Mouse (Mus musculus) limb, embryonic 11.5 days (tissue): ENCODE results near the gene Fbxo21. TPM values are rescaled to one million over a fixed set of nuclear protein-coding genes. Genes with fewer than 3 reads are reported as not detected.

Experiments
- ATAC-seq: fragments of 200-750 bp; cut with Nextera tagmentation; 2 replicates; pipeline ENCODE4 v1.8.0; 2017; ENCODE audit warnings: low read depth; ENCODE audit not compliant: insufficient number of reproducible peaks, low FRiP score, low TSS enrichment
- DNase-seq: peaks from one replicate; pipeline ENCODE4 v3.0.0-alpha.2; 2015; ENCODE audit warnings: low spot score
- H3K27ac ChIP-seq: fragments of 300-500 bp; sonication (generic); replicated peaks from 2 replicates; pipeline ENCODE4 v1.5.1; 2014; ENCODE audit warnings: low read depth, mild to moderate bottlenecking, low read length
- H3K27me3 ChIP-seq: fragments of 300-500 bp; sonication (generic); 2 replicates; pipeline ENCODE4 v1.6.1; 2014; ENCODE audit warnings: mild to moderate bottlenecking, low read length, mixed read lengths; ENCODE audit not compliant: control insufficient read depth, insufficient read depth
- H3K36me3 ChIP-seq: fragments of 300-500 bp; sonication (generic); 2 replicates; pipeline ENCODE4 v1.6.1; 2014; ENCODE audit warnings: mild to moderate bottlenecking, low read length, moderate library complexity, mixed read lengths; ENCODE audit not compliant: control insufficient read depth, insufficient read depth
- H3K4me1 ChIP-seq: fragments of 300-500 bp; sonication (generic); 2 replicates; pipeline ENCODE4 v1.6.1; 2014; ENCODE audit warnings: low read length, mixed read lengths; ENCODE audit not compliant: control insufficient read depth, insufficient read depth
- H3K4me2 ChIP-seq: fragments of 300-500 bp; sonication (generic); 2 replicates; pipeline ENCODE4 v1.6.1; 2014; ENCODE audit warnings: low read depth, mild to moderate bottlenecking, moderate library complexity; ENCODE audit not compliant: severe bottlenecking
- H3K4me3 ChIP-seq: fragments of 300-500 bp; sonication (generic); 2 replicates; pipeline ENCODE4 v1.5.1; 2014; ENCODE audit warnings: low read depth, low read length
- H3K9ac ChIP-seq: fragments of 300-500 bp; sonication (generic); 2 replicates; pipeline ENCODE4 v1.6.1; 2014; ENCODE audit warnings: mild to moderate bottlenecking, low read length
- H3K9me3 ChIP-seq: fragments of 300-500 bp; sonication (generic); 2 replicates; pipeline ENCODE4 v1.6.1; 2016; ENCODE audit warnings: low read length; ENCODE audit not compliant: control insufficient read depth
- WGBS: fragments of 180-500 bp; shearing (Covaris S2); extraction: QIAGEN DNeasy Blood & Tissue Kit; methylation state at CpG from one replicate; pipeline ENCODE4 v1.1.7; 2014; 5-methylcytosine and 5-hydroxymethylcytosine counted together
- polyA plus RNA-seq: library from polyadenylated mRNA; unstranded; fragments of >200 nt; fragmentation: Nextera tagmentation; extraction: Ambion mirVana; gene quantifications from 2 replicates; pipeline ENCODE4 v1.2.1, GENCODE M21; 2014

Gene Fbxo21
- 74.6 and 84.4 TPM in 2 replicates for polyA plus RNA-seq

DNA sequence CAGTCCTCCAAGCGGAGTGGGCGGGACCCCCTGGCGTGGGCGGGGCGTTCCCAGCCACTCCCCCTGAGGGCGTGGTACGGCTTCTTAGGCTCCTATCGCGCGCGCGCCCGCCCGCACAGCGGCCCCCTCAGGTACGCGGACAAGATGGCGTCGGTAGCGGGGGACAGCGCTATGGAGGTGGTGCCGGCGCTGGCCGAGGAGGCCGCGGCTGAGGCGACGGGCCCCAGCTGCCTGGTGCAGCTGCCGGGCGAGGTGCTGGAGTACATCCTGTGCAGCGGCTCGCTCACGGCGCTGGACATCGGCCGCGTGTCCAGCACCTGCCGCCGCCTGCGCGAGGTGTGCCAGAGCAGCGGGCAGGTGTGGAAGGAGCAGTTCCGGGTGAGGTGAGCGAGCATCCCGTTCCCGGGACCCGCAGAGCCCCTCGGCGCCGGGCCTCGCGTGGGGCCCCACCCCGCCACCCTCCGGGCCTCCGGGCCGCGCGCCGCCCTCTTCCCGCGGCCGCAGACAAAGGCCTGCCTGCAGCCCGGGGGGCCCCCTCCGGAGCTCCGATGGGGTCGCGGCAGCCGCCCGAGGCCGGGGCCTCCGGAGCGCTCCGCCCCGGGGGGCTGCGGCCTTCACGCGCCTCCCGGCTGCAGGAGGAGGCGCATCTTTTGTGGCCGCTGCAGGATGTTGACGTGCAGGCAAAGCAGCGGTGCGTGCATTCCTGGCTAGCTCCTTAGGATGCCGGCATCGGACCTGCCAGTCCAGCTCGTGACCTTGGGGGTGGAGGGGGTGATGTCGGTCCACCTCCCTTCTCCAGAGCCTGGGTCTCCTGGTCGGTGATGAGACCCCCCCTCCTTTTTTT, at the start of gene Fbxo21:
Fbxo21 (plus strand) TSS at position 74 of the 844 bp plus-strand sequence.
- peak within 1 kb of the TSS; percentile 45; the same call in 1 of the 2 replicates for H3K27ac ChIP-seq
- H3K4me2 ChIP-seq: peak within 1 kb of the TSS; percentile 47
- no peaks in the 10 kb centered on the region for H3K4me1 ChIP-seq
- peak; percentile 90 for ATAC-seq
- H3K36me3 ChIP-seq: peaks cover 6% of the 10 kb centered on the region; the same call in 1 of the 2 replicates
- under 1% methylated on average over 75 of the region's 88 CpGs for WGBS
- peak within 1 kb of the TSS; percentile 81 for H3K4me3 ChIP-seq
- H3K27me3 ChIP-seq: no peaks in the 10 kb centered on the region
- no peaks in the 10 kb centered on the region for H3K9me3 ChIP-seq
- H3K9ac ChIP-seq: peak within 1 kb of the TSS; percentile 87
- DNase-seq: peak; percentile 99

GRCm38 (mm10) chr5:117928553-117928952, 48.0 kb upstream of the Fbxo21 start:
- no peaks in the 10 kb centered on the region for H3K9me3 ChIP-seq
- H3K36me3 ChIP-seq: no peaks in the 10 kb centered on the region
- H3K4me2 ChIP-seq: no peak overlapping the region
- H3K9ac ChIP-seq: no peak overlapping the region
- WGBS: 92% methylated on average over 2 of the region's 2 CpGs
- no peaks in the 10 kb centered on the region for H3K27me3 ChIP-seq
- DNase-seq (no peak), ATAC-seq (no peak)
- no peak overlapping the region for H3K27ac ChIP-seq
- no peaks in the 10 kb centered on the region for H3K4me1 ChIP-seq
- H3K4me3 ChIP-seq: no peak overlapping the region

DNA sequence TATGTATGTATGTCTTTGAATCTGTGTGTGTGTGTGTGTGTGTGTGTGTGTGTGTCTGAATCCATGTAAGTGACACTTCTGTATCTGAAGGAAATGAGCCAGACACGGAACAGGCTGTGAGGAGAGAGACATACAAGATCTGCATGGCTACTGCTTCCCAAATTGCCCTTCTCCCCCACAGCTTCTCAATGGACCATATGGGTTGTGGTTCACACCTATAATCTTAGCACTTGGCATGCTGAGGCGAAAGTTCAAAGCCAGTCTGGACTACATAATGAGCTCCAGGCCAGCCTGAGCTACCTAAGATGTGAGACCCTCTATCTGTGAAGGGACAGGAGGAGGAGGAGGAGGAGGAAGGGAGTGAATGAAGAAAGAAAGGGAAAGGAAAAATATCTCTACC, 44.3 kb upstream of the Fbxo21 start:
- H3K27me3 ChIP-seq: peaks cover 2% of the 10 kb centered on the region; the same call in 1 of the 2 replicates
- no peaks in the 10 kb centered on the region for H3K4me1 ChIP-seq
- H3K36me3 ChIP-seq: no peaks in the 10 kb centered on the region
- H3K27ac ChIP-seq: no peak overlapping the region
- H3K4me3 ChIP-seq: no peak overlapping the region
- ATAC-seq: no peak
- no peak overlapping the region for H3K9ac ChIP-seq
- WGBS: 35% methylated on average over 2 of the region's 2 CpGs
- no peaks in the 10 kb centered on the region for H3K9me3 ChIP-seq
- DNase-seq: no peak
- no peak overlapping the region for H3K4me2 ChIP-seq

- WGBS: 0% methylated on average over 8 of the region's 9 CpGs
- Histone ChIP-seq H3K4me1 (no peaks in the 10 kb centered on the region), H3K27me3 (peaks cover 2% of the 10 kb centered on the region; the same call in 1 of the 2 replicates), H3K9ac (no peak overlapping the region), H3K4me2 (no peak overlapping the region), H3K36me3 (no peaks in the 10 kb centered on the region), H3K4me3 (no peak overlapping the region), H3K9me3 (no peaks in the 10 kb centered on the region), H3K27ac (no peak overlapping the region)
- no peak for ATAC-seq
- peak; percentile 93 for DNase-seq
Measured at GRCm38 (mm10) chr5:117932862-117933261, 43.7 kb upstream of the Fbxo21 start.

DNA sequence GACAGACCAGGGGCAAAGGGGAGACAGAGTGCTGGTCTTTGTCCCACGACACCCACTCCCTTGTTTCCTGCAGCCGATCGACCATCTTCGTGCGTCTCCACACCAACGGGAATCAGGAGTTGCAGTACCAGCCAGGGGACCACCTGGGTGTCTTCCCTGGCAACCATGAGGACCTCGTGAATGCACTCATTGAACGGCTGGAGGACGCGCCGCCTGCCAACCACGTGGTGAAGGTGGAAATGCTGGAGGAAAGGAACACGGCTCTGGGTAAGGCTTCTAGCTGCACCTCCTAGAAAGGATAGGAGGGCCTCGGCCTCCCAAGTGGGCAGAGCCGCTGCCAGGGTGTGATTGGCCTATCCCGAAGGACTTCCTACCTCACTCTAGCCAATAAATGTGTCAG, 40.2 kb upstream of the Fbxo21 start:
- H3K4me1 ChIP-seq: no peaks in the 10 kb centered on the region
- ATAC-seq (no peak), DNase-seq (no peak)
- 66% methylated on average over 16 of the region's 16 CpGs for WGBS
- peaks cover 2% of the 10 kb centered on the region; the same call in 1 of the 2 replicates for H3K27me3 ChIP-seq
- H3K9me3 ChIP-seq: no peaks in the 10 kb centered on the region
- H3K4me3 ChIP-seq: no peak overlapping the region
- no peaks in the 10 kb centered on the region for H3K36me3 ChIP-seq
- H3K27ac ChIP-seq: no peak overlapping the region
- no peak overlapping the region for H3K4me2 ChIP-seq
- no peak overlapping the region for H3K9ac ChIP-seq

GRCm38 (mm10) chr5:117937186-117937585, 39.3 kb upstream of the Fbxo21 start:
- no peak for ATAC-seq
- Histone ChIP-seq H3K4me1 (no peaks in the 10 kb centered on the region), H3K4me2 (no peak overlapping the region), H3K36me3 (no peaks in the 10 kb centered on the region), H3K9me3 (no peaks in the 10 kb centered on the region), H3K27me3 (peaks cover 2% of the 10 kb centered on the region; the same call in 1 of the 2 replicates), H3K9ac (no peak overlapping the region), H3K4me3 (no peak overlapping the region), H3K27ac (no peak overlapping the region)
- DNase-seq: no peak
- WGBS: 87% methylated on average over 3 of the region's 3 CpGs

GRCm38 (mm10) chr5:117938182-117938581, 38.3 kb upstream of the Fbxo21 start:
- Histone ChIP-seq H3K9me3 (no peaks in the 10 kb centered on the region), H3K36me3 (no peaks in the 10 kb centered on the region), H3K27ac (no peak overlapping the region), H3K9ac (no peak overlapping the region), H3K4me2 (peak overlapping the region; percentile 36), H3K27me3 (peaks cover 2% of the 10 kb centered on the region; the same call in 1 of the 2 replicates), H3K4me3 (0 out of 2 replicates have a peak overlapping the region, but pooled peaks have one; percentile 14), H3K4me1 (no peaks in the 10 kb centered on the region)
- 12% methylated on average over 14 of the region's 14 CpGs for WGBS
- peak; percentile 54; the same call in 1 of the 2 replicates for ATAC-seq
- peak; percentile 91 for DNase-seq

GRCm38 (mm10) chr5:117939402-117939801, 37.1 kb upstream of the Fbxo21 start:
- Histone ChIP-seq H3K27me3 (peaks cover 2% of the 10 kb centered on the region; the same call in 1 of the 2 replicates), H3K36me3 (no peaks in the 10 kb centered on the region), H3K4me3 (no peak overlapping the region), H3K9ac (no peak overlapping the region), H3K9me3 (no peaks in the 10 kb centered on the region), H3K27ac (no peak overlapping the region), H3K4me1 (no peaks in the 10 kb centered on the region), H3K4me2 (no peak overlapping the region)
- WGBS: 87% methylated on average over 8 of the region's 8 CpGs
- ATAC-seq (no peak), DNase-seq (no peak)
